Mouse (Mus musculus) CH12.LX (cell line): Measurements from ENCODE around the gene Btg1. TPM values are rescaled to one million over a fixed set of nuclear protein-coding genes. Genes with fewer than 3 reads are reported as not detected.
A peak's percentile ranks its signal among the peaks of the same experiment; 100 is the strongest.

Experiments used
- DNase-seq: peaks from one replicate; pipeline ENCODE4 v3.0.0-alpha.2; 2013; ENCODE audit errors: extremely low read depth
- H3K27ac ChIP-seq: 2 replicates; pipeline ENCODE4 v1.5.1; 2012; ENCODE audit warnings: low read depth, mild to moderate bottlenecking, control low read depth, moderate library complexity; ENCODE audit not compliant: insufficient read depth
- H3K27me3 ChIP-seq: replicated peaks from 2 replicates; pipeline ENCODE3; 2012; ENCODE audit warnings: inconsistent platforms
- H3K36me3 ChIP-seq, 2 experiments: replicated peaks in 1 of 2; 2 replicates each; pipeline versions ENCODE3 to v1.6.1; 2012; ENCODE audit warnings: inconsistent platforms in 1 of 2, low read length in 1 of 2, mild to moderate bottlenecking in 1 of 2, mixed read lengths in 1 of 2, moderate library complexity in 1 of 2; ENCODE audit not compliant: control insufficient read depth in 1 of 2, insufficient read depth in 1 of 2
- H3K4me1 ChIP-seq, 2 experiments: 2 replicates each; pipeline ENCODE4 v1.6.1; 2012; ENCODE audit warnings: inconsistent platforms in 1 of 2, moderate library complexity in 1 of 2; ENCODE audit not compliant: insufficient read depth in 2 of 2, control insufficient read depth in 1 of 2
- H3K4me2 ChIP-seq: 2 replicates; pipeline ENCODE4 v1.6.1; 2012; ENCODE audit warnings: low read depth, mild to moderate bottlenecking, control low read depth; ENCODE audit not compliant: poor library complexity, insufficient read depth, severe bottlenecking
- H3K4me3 ChIP-seq, 3 experiments: fragments of 150-350 bp in 1 of 3; sonication (generic) in 1 of 3; replicated peaks in 1 of 3; 2 replicates each; pipeline versions ENCODE3 to v1.5.1; 2011 to 2012; ENCODE audit warnings: low read depth in 2 of 3, low read length in 2 of 3, mild to moderate bottlenecking in 2 of 3, moderate library complexity in 2 of 3, control low read depth in 1 of 3, improper control_type of control experiment in 1 of 3, inconsistent platforms in 1 of 3, mixed read lengths in 1 of 3; ENCODE audit not compliant: poor library complexity in 1 of 3
- H3K79me2 ChIP-seq: replicated peaks from 2 replicates; pipeline ENCODE4 v1.6.1; 2012; ENCODE audit warnings: mild to moderate bottlenecking, moderate library complexity; ENCODE audit not compliant: control insufficient read depth, poor library complexity, insufficient read depth, severe bottlenecking; ENCODE audit errors: extremely low read depth
- H3K9ac ChIP-seq: 2 replicates; pipeline ENCODE4 v1.6.1; 2012; ENCODE audit warnings: low read depth, mild to moderate bottlenecking, control low read depth, moderate library complexity; ENCODE audit not compliant: insufficient read depth
- H3K9me3 ChIP-seq: replicated peaks from 2 replicates; pipeline ENCODE3; 2012; ENCODE audit warnings: low read length, inconsistent platforms, mixed read lengths
- BHLHE40 ChIP-seq: IDR thresholded peaks from 2 replicates; pipeline ENCODE4 v1.6.1; 2011; ENCODE audit warnings: mild to moderate bottlenecking, low read depth, low read length, improper control_type of control experiment
- CHD1 ChIP-seq: IDR thresholded peaks from 2 replicates; pipeline ENCODE4 v1.6.1; 2012; ENCODE audit warnings: low read depth, low read length, improper control_type of control experiment, inconsistent platforms
- CHD2 ChIP-seq: IDR thresholded peaks from 2 replicates; pipeline ENCODE4 v1.6.1; 2011; ENCODE audit warnings: low read length, improper control_type of control experiment
- CTCF ChIP-seq, 2 experiments: IDR thresholded peaks in 1 of 2; conservative IDR thresholded peaks in 1 of 2; 2 replicates each; pipeline ENCODE4 v1.5.1; 2011 to 2012; ENCODE audit warnings: low read depth in 2 of 2, low read length in 2 of 2, improper control_type of control experiment in 1 of 2, inconsistent platforms in 1 of 2, mild to moderate bottlenecking in 1 of 2, moderate library complexity in 1 of 2
- ELF1 ChIP-seq: IDR thresholded peaks from 2 replicates; pipeline ENCODE4 v1.6.1; 2014; ENCODE audit warnings: low read depth, mild to moderate bottlenecking, inconsistent platforms, low read length, improper control_type of control experiment
- GABPA ChIP-seq: IDR thresholded peaks from 2 replicates; pipeline ENCODE4 v1.6.1; 2012; ENCODE audit warnings: low read depth, low read length, improper control_type of control experiment, inconsistent platforms; ENCODE audit not compliant: insufficient replicate concordance
- IRF4 ChIP-seq: IDR thresholded peaks from 2 replicates; pipeline ENCODE4 v1.6.1; 2014; ENCODE audit warnings: low read depth, mild to moderate bottlenecking, inconsistent platforms, low read length, improper control_type of control experiment
- JUN ChIP-seq: IDR thresholded peaks from 2 replicates; pipeline ENCODE4 v1.6.1; 2011; ENCODE audit warnings: low read depth, mild to moderate bottlenecking, low read length, improper control_type of control experiment, moderate library complexity; ENCODE audit not compliant: insufficient read depth
- JUND ChIP-seq: conservative IDR thresholded peaks from 2 replicates; pipeline ENCODE4 v1.6.1; 2011; ENCODE audit warnings: low read depth, low read length, improper control_type of control experiment
- MAX ChIP-seq: IDR thresholded peaks from 2 replicates; pipeline ENCODE4 v1.6.1; 2011; ENCODE audit warnings: low read length, improper control_type of control experiment
- MAZ ChIP-seq: IDR thresholded peaks from 2 replicates; pipeline ENCODE4 v1.6.1; 2012; ENCODE audit warnings: low read depth, mild to moderate bottlenecking, inconsistent platforms, low read length, improper control_type of control experiment, moderate library complexity
- NELFE ChIP-seq: IDR thresholded peaks from 2 replicates; pipeline ENCODE4 v1.6.1; 2011; ENCODE audit warnings: low read depth, low read length, improper control_type of control experiment
- NRF1 ChIP-seq: IDR thresholded peaks from 2 replicates; pipeline ENCODE4 v1.6.1; 2014; ENCODE audit warnings: low read depth, mild to moderate bottlenecking, inconsistent platforms, low read length, improper control_type of control experiment, moderate library complexity
- PAX5 ChIP-seq: IDR thresholded peaks from 2 replicates; pipeline ENCODE4 v1.6.1; 2012; ENCODE audit warnings: low read length, inconsistent platforms, mixed read lengths
- POLR2A ChIP-seq: IDR thresholded peaks from 2 replicates; pipeline ENCODE4 v1.6.1; 2011; ENCODE audit warnings: low read depth, mild to moderate bottlenecking, improper control_type of control experiment, low read length
- POLR2AphosphoS2 ChIP-seq: IDR thresholded peaks from 2 replicates; pipeline ENCODE4 v1.6.1; 2011; ENCODE audit warnings: low read depth, low read length, improper control_type of control experiment
- RCOR1 ChIP-seq: conservative IDR thresholded peaks from 2 replicates; pipeline ENCODE4 v1.6.1; 2012; ENCODE audit warnings: low read depth, mild to moderate bottlenecking, inconsistent platforms, low read length, improper control_type of control experiment
- SMC3 ChIP-seq: IDR thresholded peaks from 2 replicates; pipeline ENCODE4 v1.6.1; 2011; ENCODE audit warnings: low read depth, low read length, improper control_type of control experiment
- TBP ChIP-seq: conservative IDR thresholded peaks from 2 replicates; pipeline ENCODE4 v1.6.1; 2011; ENCODE audit warnings: low read depth, low read length, improper control_type of control experiment
- TCF12 ChIP-seq: IDR thresholded peaks from 2 replicates; pipeline ENCODE4 v1.6.1; 2014; ENCODE audit warnings: low read depth, mild to moderate bottlenecking, inconsistent platforms, low read length, improper control_type of control experiment
- USF2 ChIP-seq: conservative IDR thresholded peaks from 2 replicates; pipeline ENCODE4 v1.6.1; 2011; ENCODE audit warnings: low read depth, low read length, improper control_type of control experiment
- ZC3H11A ChIP-seq: IDR thresholded peaks from 2 replicates; pipeline ENCODE4 v1.6.1; 2012; ENCODE audit warnings: low read depth, mild to moderate bottlenecking, inconsistent platforms, low read length, improper control_type of control experiment
- ZKSCAN1 ChIP-seq: IDR thresholded peaks from 2 replicates; pipeline ENCODE4 v1.6.1; 2012; ENCODE audit warnings: low read depth, inconsistent platforms, low read length, improper control_type of control experiment, borderline replicate concordance
- ZMIZ1 ChIP-seq: IDR thresholded peaks from 2 replicates; pipeline ENCODE4 v1.6.1; 2012; ENCODE audit warnings: low read depth, mild to moderate bottlenecking, inconsistent platforms, low read length, improper control_type of control experiment
- ZNF384 ChIP-seq: IDR thresholded peaks from 2 replicates; pipeline ENCODE4 v1.6.1; 2012; ENCODE audit warnings: low read depth, low read length, improper control_type of control experiment, inconsistent platforms
- dilution Hi-C: fragments of 300-500 bp; cut with MboI; formaldehyde crosslinking; loops from 2 replicates; pipeline ENCODE4 v1.14.3; 2020; ENCODE audit warnings: low sequenced_read_pairs; ENCODE audit not compliant: extremely low pct_unique_long_range_greater_than_20kb, extremely low pct_ligation_motif_present
- in situ Hi-C: fragments of 300-500 bp; cut with MboI; formaldehyde crosslinking; loops from 3 replicates; pipeline ENCODE4 v1.14.3; 2019; ENCODE audit warnings: low sequenced_read_pairs, low pct_ligation_motif_present, low pct_unique_long_range_greater_than_20kb, mixed read lengths
- polyA plus RNA-seq: library from polyadenylated mRNA; unstranded; fragments of >175 nt; gene quantifications from 2 replicates; pipeline ENCODE4 v1.2.1, GENCODE M21; 2012; ENCODE audit warnings: low read depth; ENCODE audit not compliant: insufficient read length
- total RNA-seq, 2 experiments: library from RNA; depleted of rRNA; stranded (reverse); fragments of 300-350 nt in 1 of 2; fragments of >200 nt in 1 of 2; gene quantifications; 2 replicates each; pipeline ENCODE4 v1.2.3; 2012 to 2014

The Btg1 gene
- total and polyA plus RNA-seq, 3 experiments: 15.8 to 25.1 (median 20.5) TPM

DNA sequence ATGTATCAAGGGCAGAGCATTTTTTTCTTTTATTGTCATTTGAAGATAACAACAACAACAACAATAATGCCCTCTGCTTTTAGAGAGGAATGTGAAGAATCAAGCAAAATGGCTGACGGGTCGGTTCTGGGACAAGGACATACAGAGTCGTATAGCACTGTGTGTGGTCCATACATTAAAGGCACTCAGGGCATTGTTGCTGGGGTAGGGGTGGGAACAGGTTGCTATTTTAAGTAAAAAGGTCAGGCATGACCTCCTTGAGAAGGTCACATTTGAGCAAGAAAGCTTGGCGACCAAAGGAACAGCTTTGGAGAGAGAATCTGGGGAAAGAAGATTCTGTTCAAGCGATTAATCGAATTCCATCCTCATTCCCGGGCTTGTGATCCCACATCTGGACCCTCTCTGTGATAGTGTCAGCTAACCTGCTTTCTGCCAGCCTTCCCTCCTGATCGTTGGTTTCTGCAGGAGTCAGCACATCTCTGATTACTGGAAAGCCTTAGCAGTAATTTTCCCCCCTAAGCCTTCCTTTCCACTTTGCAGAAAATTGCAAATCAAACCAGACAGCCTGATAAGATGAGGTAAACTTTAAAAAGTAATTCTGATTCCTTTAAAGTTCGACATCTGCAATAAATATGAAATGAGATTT is 14.4 kb downstream of the Btg1 start:
- dilution Hi-C loops: no loop called here
- no peak overlapping the region for H3K4me3 ChIP-seq

DNA sequence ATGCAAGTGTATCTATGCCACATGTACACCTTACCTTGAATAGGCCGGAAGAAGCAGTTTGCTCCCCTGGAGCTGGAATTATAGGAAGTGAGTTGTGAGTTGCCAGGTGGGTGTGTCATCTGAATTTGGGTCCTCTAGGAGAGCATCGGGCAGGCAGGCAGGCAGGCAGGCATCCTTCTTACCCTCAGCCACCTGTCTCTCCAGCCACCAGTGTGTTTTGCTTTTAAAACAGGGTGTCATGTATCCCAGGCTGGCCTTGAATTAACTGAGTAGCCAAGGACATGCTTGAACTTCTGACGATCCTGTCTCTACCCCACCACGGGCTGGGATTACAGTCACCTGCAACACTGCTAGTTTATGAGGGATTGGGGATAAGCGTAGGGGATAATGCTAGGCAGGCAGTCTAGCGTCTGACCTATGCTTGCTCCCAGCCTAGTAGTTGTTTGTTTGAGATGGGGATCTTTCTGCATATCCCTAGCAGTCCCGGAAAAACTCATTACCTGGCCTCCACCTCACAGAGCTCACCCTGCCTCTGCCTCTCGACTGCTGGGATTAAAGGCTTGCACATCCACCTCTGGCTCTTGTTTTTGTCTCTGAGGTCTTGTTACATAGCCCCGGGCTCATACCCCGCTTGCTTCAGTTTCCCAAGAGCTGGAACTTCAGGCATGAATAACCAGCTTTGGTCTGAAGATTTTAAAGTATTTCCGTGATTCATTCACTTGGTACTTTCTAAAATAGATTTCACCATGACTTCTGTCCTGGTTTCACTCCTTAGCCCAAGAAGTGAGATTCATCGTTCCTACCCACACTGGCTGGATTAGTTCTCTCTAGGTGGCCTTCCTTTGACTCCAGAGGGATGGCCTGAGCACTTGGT is 15.7 kb downstream of the Btg1 start:
- dilution Hi-C loops: no loop called here
- H3K9me3 ChIP-seq: no peaks in the 10 kb centered on the region
- no peak overlapping the region for H3K27ac ChIP-seq
- TF ChIP-seq CHD1 (no peak), NRF1 (no peak), POLR2AphosphoS2 (no peak), PAX5 (no peak), ELF1 (no peak), GABPA (no peak), BHLHE40 (no peak), IRF4 (no peak), NELFE (no peak), ZKSCAN1 (no peak), SMC3 (no peak), JUN (no peak), CTCF (conservative IDR thresholded peaks at IDR 0.05 in 1 of 2, IDR thresholded peaks at IDR 0.05 in 1 of 2; ENCODE audit: low read depth in 2 of 2, low read length in 2 of 2) (no peak)
- H3K79me2 ChIP-seq: no peaks in the 10 kb centered on the region
- H3K4me1 ChIP-seq: peaks cover 17 to 19% of the 10 kb centered on the region in 2 experiments
- no peak for DNase-seq
- no peak overlapping the region for H3K4me3 ChIP-seq
- no peaks in the 10 kb centered on the region for H3K27me3 ChIP-seq
- H3K9ac ChIP-seq: peak overlapping the region; percentile 27; the same call in 1 of the 2 replicates
- peaks cover 0 to 17% of the 10 kb centered on the region in 2 experiments for H3K36me3 ChIP-seq
- H3K4me2 ChIP-seq: peak overlapping the region; percentile 78
- in situ Hi-C loops: loop anchor here (10.0 to 25.0 kb wide), 2 partner anchors 292 to 530 kb away; no protein-coding TSS in a partner anchor

More for the DNA sequence above, 14.4 kb downstream of the Btg1 start:
- H3K27ac ChIP-seq: no peak overlapping the region
- no peak overlapping the region for H3K4me2 ChIP-seq
- H3K36me3 ChIP-seq: peaks cover 0 to 21% of the 10 kb centered on the region in 2 experiments
- no peak for TF ChIP-seq TBP
- TF ChIP-seq MAX: no peak
- TF ChIP-seq JUN: no peak
- TF ChIP-seq JUND: no peak
- no peak for TF ChIP-seq BHLHE40
- TF ChIP-seq TCF12: no peak
- TF ChIP-seq ZNF384: no peak
- TF ChIP-seq POLR2AphosphoS2: no peak
- no peak for TF ChIP-seq CHD2
- TF ChIP-seq RCOR1: no peak
- no peak for TF ChIP-seq MAZ
- no peak for TF ChIP-seq ELF1
- no peak for TF ChIP-seq ZKSCAN1
- TF ChIP-seq ZC3H11A: no peak
- no peak for TF ChIP-seq GABPA
- TF ChIP-seq POLR2A: no peak
- TF ChIP-seq USF2: no peak
- TF ChIP-seq NRF1: no peak
- TF ChIP-seq ZMIZ1: no peak
- peaks cover 17 to 19% of the 10 kb centered on the region in 2 experiments for H3K4me1 ChIP-seq
- in situ Hi-C loops: loop anchor here (10.0 to 25.0 kb wide), 2 partner anchors 294 to 531 kb away; no protein-coding TSS in a partner anchor
- peaks cover 4% of the 10 kb centered on the region for H3K79me2 ChIP-seq
- no peaks in the 10 kb centered on the region for H3K27me3 ChIP-seq
- no peak for DNase-seq
- no peak overlapping the region for H3K9ac ChIP-seq
- H3K9me3 ChIP-seq: no peaks in the 10 kb centered on the region
